Mouse (Mus musculus) midbrain, embryonic 15.5 days (tissue): ENCODE measurements at regions not wholly inside any gene's neighbourhood (a gene's known extent, or its start where the extent isn't known, plus 50 kb on each side); places are given as distances from the start of the nearest gene placed in this dataset.

Experiments
- ATAC-seq: fragments of 200-750 bp; cut with Nextera tagmentation; replicated peaks from 2 replicates; pipeline ENCODE4 v1.8.0; 2017; ENCODE audit warnings: moderate TSS enrichment
- H3K27ac ChIP-seq: fragments of 300-500 bp; sonication (generic); 2 replicates; pipeline ENCODE4 v1.5.1; 2015; ENCODE audit warnings: mild to moderate bottlenecking, inconsistent platforms
- H3K27me3 ChIP-seq: fragments of 300-500 bp; sonication (generic); replicated peaks from 2 replicates; pipeline ENCODE4 v1.6.1; 2015; ENCODE audit warnings: inconsistent platforms
- H3K36me3 ChIP-seq: fragments of 300-500 bp; sonication (generic); replicated peaks from 2 replicates; pipeline ENCODE4 v1.6.1; 2015; ENCODE audit warnings: inconsistent platforms
- H3K4me1 ChIP-seq: fragments of 300-500 bp; sonication (generic); 2 replicates; pipeline ENCODE4 v1.6.1; 2015; ENCODE audit warnings: inconsistent platforms
- H3K4me2 ChIP-seq: fragments of 300-500 bp; sonication (generic); 2 replicates; pipeline ENCODE4 v1.6.1; 2015; ENCODE audit warnings: inconsistent platforms, mild to moderate bottlenecking, moderate library complexity
- H3K4me3 ChIP-seq: fragments of 300-500 bp; sonication (generic); 2 replicates; pipeline ENCODE4 v1.5.1; 2015; ENCODE audit warnings: mild to moderate bottlenecking, inconsistent platforms
- H3K9ac ChIP-seq: fragments of 300-500 bp; sonication (generic); 2 replicates; pipeline ENCODE4 v1.6.1; 2015; ENCODE audit warnings: mild to moderate bottlenecking, inconsistent platforms
- H3K9me3 ChIP-seq: fragments of 300-500 bp; sonication (generic); 2 replicates; pipeline ENCODE4 v1.6.1; 2016; ENCODE audit warnings: inconsistent platforms
- WGBS: fragments of 180-500 bp; shearing (Covaris S2); methylation state at CpG from one replicate; pipeline ENCODE4 v1.1.7; 2015; ENCODE audit warnings: mixed read lengths; 5-methylcytosine and 5-hydroxymethylcytosine counted together

DNA sequence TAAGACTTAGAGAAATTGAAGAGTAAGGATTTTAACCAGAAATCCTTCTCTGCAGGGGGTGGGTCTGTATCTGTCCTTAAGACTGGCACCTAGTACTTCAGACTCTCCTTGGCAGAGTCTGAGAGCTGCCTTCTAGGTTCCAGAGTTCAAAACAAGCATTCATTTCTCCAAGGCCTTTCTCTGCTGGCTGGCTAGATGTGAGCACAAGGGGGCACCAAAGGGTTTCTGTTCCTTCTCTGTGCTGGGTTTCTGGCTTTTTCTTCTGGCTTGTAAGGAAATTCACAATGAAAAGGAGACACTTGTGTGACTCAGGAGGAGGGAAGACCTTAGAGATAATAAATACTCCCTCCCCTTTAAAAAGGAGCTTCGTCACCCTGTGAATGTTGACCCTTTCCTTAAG lies 61.7 kb upstream of the Sorcs3 start:
- H3K4me2 ChIP-seq, result no peak overlapping the region
- H3K27ac ChIP-seq, result no peak overlapping the region
- no peak for ATAC-seq
- H3K9ac ChIP-seq, result no peak overlapping the region
- 26% methylated on average over 1 of the region's 1 CpGs for WGBS
- no peaks in the 10 kb centered on the region for H3K9me3 ChIP-seq
- H3K27me3 ChIP-seq, result no peaks in the 10 kb centered on the region
- no peaks in the 10 kb centered on the region for H3K36me3 ChIP-seq
- H3K4me3 ChIP-seq, result no peak overlapping the region
- H3K4me1 ChIP-seq, result no peaks in the 10 kb centered on the region
